Mouse (Mus musculus) G1E-ER4 (cell line): ENCODE measurements around the gene Paqr3. TPM values are rescaled to one million over a fixed set of nuclear protein-coding genes. Genes with fewer than 3 reads are reported as not detected.

Experiments used
- GATA1 ChIP-seq: IDR thresholded peaks from one replicate; pipeline ENCODE4 v1.8.0; 2012; ENCODE audit warnings: low read length, inconsistent platforms
- polyA plus RNA-seq: library from polyadenylated mRNA; stranded (reverse); fragments of >175 nt; gene quantifications from 2 replicates; pipeline ENCODE4 v1.2.3, GENCODE M21; 2012

Gene Paqr3
- polyA plus RNA-seq, 1 experiment: 1.6 TPM

GRCm38 (mm10) chr5:97056791-97057450, 54.5 kb downstream of the Paqr3 start:
- no peak for TF ChIP-seq GATA1

DNA sequence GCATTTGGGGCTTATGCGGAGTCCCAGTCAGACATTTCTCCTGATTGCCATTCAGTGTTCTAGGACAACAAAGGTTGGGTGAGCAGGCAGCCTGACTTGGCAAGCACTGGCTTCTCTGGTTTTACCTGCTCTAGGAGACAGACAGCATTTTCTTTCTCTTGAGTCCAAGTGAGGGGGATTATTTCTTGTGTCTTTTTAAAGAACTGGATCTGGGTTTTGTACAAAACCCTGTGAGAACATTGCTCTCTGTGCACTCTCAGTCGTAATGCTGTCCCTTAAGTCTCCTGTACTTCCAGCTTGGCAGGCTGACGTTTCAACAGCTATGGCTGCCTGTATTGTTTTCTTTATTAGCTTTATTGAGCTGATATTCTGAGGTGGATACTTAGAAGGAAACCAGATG, 55.0 kb downstream of the Paqr3 start:
- TF ChIP-seq GATA1: no peak

DNA sequence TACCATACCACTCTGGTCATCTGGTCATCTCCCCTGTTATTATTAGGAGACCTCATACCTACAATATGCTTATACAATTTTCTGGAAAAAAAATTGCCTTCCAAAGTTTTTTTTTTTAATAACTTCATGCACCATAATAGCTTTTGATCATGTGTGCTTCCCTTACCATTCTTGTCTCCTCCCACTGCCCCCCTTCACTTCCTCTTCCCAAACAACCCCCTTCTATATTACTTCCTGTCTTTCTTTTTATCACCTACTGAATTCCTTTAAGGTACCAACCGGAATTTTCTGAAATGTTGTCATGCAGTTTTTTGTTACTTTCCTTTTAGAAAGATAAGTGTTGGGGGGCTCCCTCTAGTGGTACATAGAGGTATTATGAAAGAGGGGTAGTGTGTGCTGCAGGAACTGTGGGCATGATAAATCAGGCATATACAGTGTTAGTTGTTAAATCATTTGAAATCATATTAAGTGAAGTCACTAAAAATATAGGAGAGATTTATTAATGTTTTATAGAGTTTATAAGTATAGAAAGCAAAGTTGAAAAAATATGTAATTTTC, 55.8 kb downstream of the Paqr3 start:
- TF ChIP-seq GATA1: no peak

DNA sequence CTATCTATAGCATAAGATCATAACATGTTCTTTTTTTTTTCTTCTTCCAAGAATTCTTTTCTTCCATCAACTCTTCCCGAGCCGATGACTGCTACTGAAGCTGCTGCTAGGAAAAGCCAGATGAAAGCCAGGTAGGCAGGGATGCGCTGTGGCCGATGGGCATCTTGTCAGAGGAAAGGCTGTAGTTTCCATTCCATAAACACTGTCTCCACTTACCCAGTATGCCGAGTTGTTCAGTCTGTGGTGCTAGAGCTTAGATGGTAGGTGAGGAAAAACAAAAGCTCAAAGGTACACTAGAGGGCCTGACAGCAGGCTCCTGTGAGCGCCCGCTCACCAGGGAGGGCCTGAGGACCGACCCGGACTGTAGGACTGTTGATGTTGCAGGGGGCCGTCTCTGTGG, 56.6 kb downstream of the Paqr3 start:
- TF ChIP-seq GATA1: no peak

DNA sequence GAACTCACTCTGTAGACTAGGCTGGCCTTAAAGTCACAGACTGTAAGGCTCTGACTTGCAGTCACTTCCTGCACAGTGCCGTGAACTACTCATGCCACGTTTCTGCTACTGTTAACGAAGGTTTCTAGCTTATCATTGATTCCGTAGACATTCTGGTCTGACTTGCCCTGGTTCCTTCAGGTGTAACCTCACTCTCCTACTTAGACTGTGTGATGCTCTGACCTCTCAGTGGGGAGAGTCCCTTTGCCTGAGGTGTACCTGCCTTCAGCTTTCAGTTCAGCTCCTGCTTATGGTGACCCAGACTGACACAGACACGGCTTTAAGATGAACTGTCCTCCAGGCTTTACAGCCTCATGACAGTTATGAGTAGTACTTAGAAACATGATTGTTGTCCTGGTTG, 57.2 kb downstream of the Paqr3 start:
- no peak for TF ChIP-seq GATA1

DNA sequence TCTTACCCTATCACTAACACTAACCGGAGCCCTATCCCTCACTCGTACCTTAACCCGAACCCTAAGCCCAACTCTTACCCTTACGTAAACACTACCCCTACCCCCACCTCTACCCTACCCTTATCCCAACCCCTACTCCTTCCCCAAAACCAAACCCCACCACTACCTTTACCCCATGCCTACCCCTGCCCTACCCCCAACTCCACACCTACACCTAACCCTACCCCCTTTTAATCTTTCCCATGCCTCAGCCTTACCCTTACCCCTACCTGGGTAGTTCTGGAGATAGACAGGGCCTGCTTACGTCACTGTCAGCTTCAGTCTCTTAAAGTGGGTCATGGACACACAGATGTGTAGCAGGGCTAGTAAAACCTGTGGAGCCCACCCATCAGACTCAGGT, 62.5 kb downstream of the Paqr3 start:
- TF ChIP-seq GATA1: no peak

GRCm38 (mm10) chr5:97046680-97047079, 64.7 kb downstream of the Paqr3 start:
- no peak for TF ChIP-seq GATA1

DNA sequence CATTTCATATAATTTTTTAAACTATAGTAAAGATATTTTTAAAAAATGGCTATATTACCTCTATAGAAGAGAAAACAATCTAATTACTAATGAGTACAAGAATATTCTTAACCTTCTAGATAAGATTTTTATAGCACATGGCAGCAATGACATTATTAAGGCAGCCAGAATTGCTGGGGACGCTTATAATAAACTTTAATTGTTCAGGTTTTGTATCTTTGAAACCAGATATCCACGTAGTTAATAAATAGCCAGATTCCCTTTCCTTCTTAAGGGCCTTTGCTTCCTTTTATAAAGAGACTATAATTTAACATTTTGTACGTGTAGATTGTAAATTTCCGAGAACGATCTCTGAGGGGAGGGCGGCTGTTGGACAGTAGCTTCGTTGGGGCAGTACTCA, 66.1 kb downstream of the Paqr3 start:
- no peak for TF ChIP-seq GATA1

Other genes with a start within 250 kb of the Paqr3 start
- 23.0 and 24.3 TPM in 2 replicates for gene Bmp2k, start 113.9 kb downstream of the Paqr3 start, polyA plus RNA-seq